Mouse (Mus musculus) forebrain, embryonic 12.5 days (tissue): ENCODE measurements around the gene Asb5. TPM values are rescaled to one million over a fixed set of nuclear protein-coding genes. Genes with fewer than 3 reads are reported as not detected.

ENCODE experiments used
- ATAC-seq: fragments of 200-750 bp; cut with Nextera tagmentation; 2 replicates; pipeline ENCODE4 v1.8.0; 2017; ENCODE audit warnings: moderate TSS enrichment; ENCODE audit not compliant: low FRiP score
- H3K27ac ChIP-seq: fragments of 300-500 bp; sonication (generic); 2 replicates; pipeline ENCODE4 v1.5.1; 2016; ENCODE audit warnings: mild to moderate bottlenecking
- H3K27me3 ChIP-seq: fragments of 300-500 bp; sonication (generic); 2 replicates; pipeline ENCODE4 v1.6.1; 2016; ENCODE audit warnings: mild to moderate bottlenecking
- H3K36me3 ChIP-seq: fragments of 300-500 bp; sonication (generic); replicated peaks from 2 replicates; pipeline ENCODE4 v1.6.1; 2016; ENCODE audit warnings: mild to moderate bottlenecking
- H3K4me1 ChIP-seq: fragments of 300-500 bp; sonication (generic); 2 replicates; pipeline ENCODE4 v1.6.1; 2016
- H3K4me2 ChIP-seq: fragments of 300-500 bp; sonication (generic); 2 replicates; pipeline ENCODE4 v1.6.1; 2016; ENCODE audit warnings: mild to moderate bottlenecking, moderate library complexity
- H3K4me3 ChIP-seq: fragments of 300-500 bp; sonication (generic); replicated peaks from 2 replicates; pipeline ENCODE4 v1.5.1; 2016; ENCODE audit warnings: mild to moderate bottlenecking
- H3K9ac ChIP-seq: fragments of 300-500 bp; sonication (generic); 2 replicates; pipeline ENCODE4 v1.6.1; 2016; ENCODE audit warnings: mild to moderate bottlenecking
- H3K9me3 ChIP-seq: fragments of 300-500 bp; sonication (generic); 2 replicates; pipeline ENCODE4 v1.6.1; 2016
- WGBS: fragments of 180-500 bp; shearing (Covaris S2); methylation state at CpG from one replicate; pipeline ENCODE4 v1.1.7; 2016; 5-methylcytosine and 5-hydroxymethylcytosine counted together
- polyA plus RNA-seq: library from polyadenylated mRNA; unstranded; fragments of >200 nt; fragmentation: Nextera tagmentation; extraction: Ambion mirVana; gene quantifications from 2 replicates; pipeline ENCODE4 v1.2.1, GENCODE M21; 2016

Asb5 gene
- polyA plus RNA-seq, 1 experiment from 2014 or later = 7.6 TPM

DNA sequence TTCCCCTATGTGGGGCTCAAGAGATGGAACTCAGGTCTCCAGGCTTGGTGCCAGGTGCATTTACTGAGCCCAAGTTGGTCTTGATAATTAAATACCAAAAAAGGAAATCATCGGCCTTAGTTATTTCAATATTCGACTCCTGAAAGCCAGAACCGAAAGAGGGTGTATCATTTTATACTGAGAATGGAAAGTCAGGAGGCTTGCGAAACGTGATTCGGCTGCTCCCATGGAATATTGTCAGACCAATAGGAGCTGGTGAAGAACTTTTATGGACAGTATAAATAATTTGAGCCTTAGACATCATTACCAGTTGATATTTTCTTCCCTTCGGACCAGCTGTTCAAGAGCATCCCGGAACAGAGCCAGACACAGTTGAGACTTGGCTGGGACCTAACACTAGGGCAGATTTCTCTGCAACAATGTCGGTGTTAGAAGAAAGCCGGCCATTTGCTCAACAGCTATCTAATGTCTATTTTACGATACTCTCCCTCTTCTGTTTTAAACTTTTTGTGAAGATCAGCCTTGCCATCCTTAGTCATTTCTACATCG is 20.7 kb downstream of the Asb5 start:
- Histone ChIP-seq H3K9me3 (no peaks in the 10 kb centered on the region), H3K4me2 (no peak overlapping the region), H3K4me3 (no peak overlapping the region), H3K36me3 (no peaks in the 10 kb centered on the region), H3K27ac (no peak overlapping the region), H3K9ac (no peak overlapping the region), H3K4me1 (no peaks in the 10 kb centered on the region), H3K27me3 (no peaks in the 10 kb centered on the region)
- WGBS = 93% methylated on average over 12 of the region's 12 CpGs
- ATAC-seq = no peak

DNA sequence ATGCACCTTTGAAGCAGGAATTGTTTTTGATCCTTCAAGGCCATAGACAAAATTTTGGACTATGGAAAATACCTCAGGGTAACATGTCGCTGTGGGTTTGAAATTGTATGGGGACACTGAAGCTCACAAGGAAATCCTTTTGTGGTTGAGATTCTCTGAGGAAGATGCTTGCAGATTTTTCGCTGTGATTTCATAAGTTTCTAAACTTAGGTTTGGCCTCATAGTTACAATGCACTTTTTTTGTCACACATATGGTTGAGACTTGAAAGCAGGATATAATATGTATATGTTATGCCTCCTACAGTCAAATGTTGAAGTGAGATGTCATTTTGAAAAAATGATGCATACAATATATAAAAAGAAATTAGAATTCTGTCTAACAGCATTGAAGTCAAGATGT is 25.5 kb downstream of the Asb5 start:
- no peak overlapping the region for H3K4me2 ChIP-seq
- H3K4me3 ChIP-seq = no peak overlapping the region
- no peaks in the 10 kb centered on the region for H3K4me1 ChIP-seq
- no peak overlapping the region for H3K9ac ChIP-seq
- no peaks in the 10 kb centered on the region for H3K27me3 ChIP-seq
- no peaks in the 10 kb centered on the region for H3K36me3 ChIP-seq
- whole genome bisulfite sequencing = 87% methylated on average over 2 of the region's 2 CpGs
- no peaks in the 10 kb centered on the region for H3K9me3 ChIP-seq
- ATAC-seq = no peak
- no peak overlapping the region for H3K27ac ChIP-seq

GRCm38 (mm10) chr8:54562137-54562536 is 32.8 kb downstream of the Asb5 start:
- H3K36me3 ChIP-seq = no peaks in the 10 kb centered on the region
- no peak overlapping the region for H3K9ac ChIP-seq
- no peak for ATAC-seq
- no peaks in the 10 kb centered on the region for H3K4me1 ChIP-seq
- H3K4me2 ChIP-seq = no peak overlapping the region
- H3K27ac ChIP-seq = no peak overlapping the region
- WGBS = 86% methylated on average over 4 of the region's 4 CpGs
- H3K9me3 ChIP-seq = no peaks in the 10 kb centered on the region
- H3K4me3 ChIP-seq = no peak overlapping the region
- H3K27me3 ChIP-seq = no peaks in the 10 kb centered on the region

DNA sequence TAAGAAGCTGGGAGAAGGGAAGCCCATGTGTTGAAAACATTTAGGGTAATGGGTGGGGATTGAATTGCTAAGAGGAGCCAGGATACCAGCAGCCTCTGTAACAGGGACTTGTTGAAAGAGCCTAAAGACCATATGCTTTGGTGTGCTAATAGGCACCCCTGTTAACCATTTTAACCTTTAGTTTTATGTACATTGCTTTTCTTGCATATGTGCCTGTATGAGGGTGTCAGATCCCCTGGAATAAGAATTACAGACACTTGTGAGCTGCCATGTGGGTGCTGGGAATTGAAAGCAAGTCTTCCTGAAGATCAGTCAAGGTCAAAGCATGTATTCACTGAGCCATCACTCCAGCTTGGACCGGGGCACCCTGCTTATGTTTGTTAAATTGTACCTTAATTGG is 35.8 kb downstream of the Asb5 start:
- Histone ChIP-seq H3K36me3 (no peaks in the 10 kb centered on the region), H3K27me3 (no peaks in the 10 kb centered on the region), H3K4me1 (no peaks in the 10 kb centered on the region), H3K9ac (no peak overlapping the region), H3K4me3 (no peak overlapping the region), H3K4me2 (no peak overlapping the region), H3K9me3 (no peaks in the 10 kb centered on the region), H3K27ac (no peak overlapping the region)
- 85% methylated on average over 1 of the region's 1 CpGs for WGBS
- no peak for ATAC-seq

DNA sequence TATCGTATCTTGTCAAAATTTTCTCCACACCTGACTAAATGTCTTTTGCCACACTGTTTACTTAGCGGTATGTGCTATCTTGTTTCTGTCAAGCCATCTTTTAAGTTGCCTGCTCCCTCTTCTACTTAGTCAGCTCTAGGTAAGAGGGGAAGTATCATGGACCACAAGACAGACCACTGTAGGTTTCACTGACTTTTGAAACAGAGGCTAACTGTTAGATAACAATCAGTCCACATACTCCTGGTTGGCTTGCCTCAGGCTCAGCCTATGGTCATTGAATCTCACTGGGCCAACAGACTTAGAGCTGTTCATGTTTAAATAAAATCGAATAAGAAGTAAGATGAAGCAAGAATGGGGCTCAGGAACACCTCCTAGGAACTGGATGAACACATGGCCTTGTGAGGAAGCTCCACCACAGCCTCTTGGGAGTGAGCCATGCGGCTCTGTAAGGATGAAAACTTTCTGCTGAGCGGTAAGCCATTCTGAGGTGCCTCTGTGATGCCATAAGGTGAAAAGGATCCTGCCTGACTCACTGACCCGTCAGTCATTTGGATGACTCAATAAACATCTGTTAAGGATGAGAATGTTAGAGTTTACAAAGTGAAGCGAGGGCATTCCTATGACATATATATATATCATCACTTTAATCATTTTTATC is 36.4 kb downstream of the Asb5 start:
- H3K4me2 ChIP-seq = no peak overlapping the region
- no peaks in the 10 kb centered on the region for H3K9me3 ChIP-seq
- 88% methylated on average over 7 of the region's 7 CpGs for WGBS
- no peaks in the 10 kb centered on the region for H3K27me3 ChIP-seq
- ATAC-seq = no peak
- H3K36me3 ChIP-seq = no peaks in the 10 kb centered on the region
- H3K9ac ChIP-seq = no peak overlapping the region
- no peaks in the 10 kb centered on the region for H3K4me1 ChIP-seq
- H3K4me3 ChIP-seq = no peak overlapping the region
- H3K27ac ChIP-seq = no peak overlapping the region

- H3K36me3 ChIP-seq = no peaks in the 10 kb centered on the region
- H3K4me3 ChIP-seq = no peak overlapping the region
- no peaks in the 10 kb centered on the region for H3K27me3 ChIP-seq
- 87% methylated on average over 2 of the region's 2 CpGs for WGBS
- H3K9ac ChIP-seq = no peak overlapping the region
- no peak overlapping the region for H3K4me2 ChIP-seq
- no peaks in the 10 kb centered on the region for H3K4me1 ChIP-seq
- H3K9me3 ChIP-seq = no peaks in the 10 kb centered on the region
- H3K27ac ChIP-seq = no peak overlapping the region
- ATAC-seq = no peak
Observed at GRCm38 (mm10) chr8:54567168-54567567, 37.8 kb downstream of the Asb5 start.

- Histone ChIP-seq H3K9me3 (no peaks in the 10 kb centered on the region), H3K9ac (no peak overlapping the region), H3K4me3 (no peak overlapping the region), H3K27ac (no peak overlapping the region), H3K27me3 (no peaks in the 10 kb centered on the region), H3K4me2 (no peak overlapping the region), H3K36me3 (no peaks in the 10 kb centered on the region), H3K4me1 (no peaks in the 10 kb centered on the region)
- no peak for ATAC-seq
- 76% methylated on average over 15 of the region's 15 CpGs for WGBS
Observed at GRCm38 (mm10) chr8:54570618-54571609, 41.5 kb downstream of the Asb5 start.

DNA sequence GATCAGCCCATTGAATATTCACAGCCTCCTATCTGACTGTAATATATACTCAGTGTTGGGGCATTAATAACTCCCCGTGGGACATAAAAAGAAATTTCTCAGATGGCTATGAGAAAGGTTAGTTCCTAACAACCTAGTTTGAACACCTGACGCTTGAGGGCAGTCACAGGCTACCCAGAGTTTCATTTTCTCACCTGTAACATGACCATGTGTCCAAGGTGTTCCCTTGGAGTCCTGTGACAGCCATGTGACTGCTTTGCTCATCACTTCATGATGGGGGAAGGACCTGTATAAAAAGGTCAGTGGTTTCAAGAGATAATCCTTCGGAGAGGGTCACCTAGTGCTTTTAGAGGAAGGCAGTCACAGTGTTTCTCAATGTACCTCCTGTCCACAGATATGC is 52.1 kb downstream of the Asb5 start:
- 80% methylated on average over 3 of the region's 3 CpGs for WGBS
- Histone ChIP-seq H3K9me3 (no peaks in the 10 kb centered on the region), H3K27me3 (no peaks in the 10 kb centered on the region), H3K36me3 (no peaks in the 10 kb centered on the region), H3K27ac (no peak overlapping the region), H3K9ac (no peak overlapping the region), H3K4me3 (no peak overlapping the region), H3K4me1 (no peaks in the 10 kb centered on the region), H3K4me2 (no peak overlapping the region)
- no peak for ATAC-seq

GRCm38 (mm10) chr8:54582886-54583285 is 53.5 kb downstream of the Asb5 start:
- no peaks in the 10 kb centered on the region for H3K4me1 ChIP-seq
- ATAC-seq = no peak
- no peaks in the 10 kb centered on the region for H3K36me3 ChIP-seq
- no peak overlapping the region for H3K4me2 ChIP-seq
- no peak overlapping the region for H3K9ac ChIP-seq
- no peaks in the 10 kb centered on the region for H3K9me3 ChIP-seq
- H3K27me3 ChIP-seq = no peaks in the 10 kb centered on the region
- no peak overlapping the region for H3K27ac ChIP-seq
- WGBS = 75% methylated on average over 1 of the region's 1 CpGs
- no peak overlapping the region for H3K4me3 ChIP-seq

DNA sequence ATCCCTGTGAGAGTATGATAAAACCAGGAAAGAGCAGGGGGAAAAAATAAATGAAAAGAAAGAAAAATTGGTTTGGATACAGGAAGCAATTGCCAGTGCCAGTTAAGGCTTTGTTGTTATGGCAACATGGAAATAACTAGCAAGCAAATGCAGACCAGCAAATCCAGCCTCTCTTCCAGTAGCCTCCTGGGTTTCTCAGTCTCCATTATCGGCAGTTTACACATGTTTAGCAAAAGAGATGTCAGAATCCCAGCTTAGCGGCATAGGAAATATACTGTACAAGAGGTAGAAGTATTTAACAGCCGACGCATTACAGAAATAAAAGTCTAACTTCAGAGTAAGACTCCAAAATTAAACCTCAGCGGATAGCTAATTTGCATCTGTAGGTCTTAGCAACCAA is 65.3 kb downstream of the Asb5 start:
- ATAC-seq = no peak

DNA sequence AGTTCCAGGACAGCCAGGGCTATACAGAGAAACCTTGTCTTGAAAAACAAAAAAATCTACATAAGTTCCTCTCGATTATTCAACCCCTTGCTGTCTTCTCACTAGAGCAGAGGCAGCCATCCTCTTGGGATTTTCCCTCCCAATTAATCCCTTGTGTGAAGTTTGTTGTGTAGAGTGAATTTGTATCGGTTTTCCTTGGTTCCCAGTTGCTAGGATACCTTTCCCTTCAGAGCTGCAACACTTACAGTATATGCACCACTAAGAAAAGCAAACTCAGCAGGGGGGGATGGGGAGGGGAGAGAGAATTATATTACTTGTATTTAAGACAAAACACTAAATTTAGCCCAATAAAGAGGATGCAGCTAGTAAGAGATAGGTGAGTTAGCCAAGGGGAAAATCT is 66.7 kb downstream of the Asb5 start:
- H3K27ac ChIP-seq = no peak overlapping the region
- no peak overlapping the region for H3K9ac ChIP-seq
- no peak for ATAC-seq
- H3K4me2 ChIP-seq = no peak overlapping the region
- no peaks in the 10 kb centered on the region for H3K36me3 ChIP-seq
- H3K9me3 ChIP-seq = no peaks in the 10 kb centered on the region
- H3K27me3 ChIP-seq = no peaks in the 10 kb centered on the region
- H3K4me3 ChIP-seq = no peak overlapping the region
- peaks cover 14% of the 10 kb centered on the region for H3K4me1 ChIP-seq
- 63% methylated on average over 2 of the region's 2 CpGs for WGBS

More for the DNA sequence above, 65.3 kb downstream of the Asb5 start:
- Histone ChIP-seq H3K4me1 (peaks cover 6% of the 10 kb centered on the region; the same call in 1 of the 2 replicates), H3K27me3 (no peaks in the 10 kb centered on the region), H3K9me3 (no peaks in the 10 kb centered on the region), H3K36me3 (no peaks in the 10 kb centered on the region), H3K4me2 (no peak overlapping the region), H3K9ac (no peak overlapping the region), H3K27ac (no peak overlapping the region), H3K4me3 (no peak overlapping the region)
- WGBS = 83% methylated on average over 5 of the region's 5 CpGs

DNA sequence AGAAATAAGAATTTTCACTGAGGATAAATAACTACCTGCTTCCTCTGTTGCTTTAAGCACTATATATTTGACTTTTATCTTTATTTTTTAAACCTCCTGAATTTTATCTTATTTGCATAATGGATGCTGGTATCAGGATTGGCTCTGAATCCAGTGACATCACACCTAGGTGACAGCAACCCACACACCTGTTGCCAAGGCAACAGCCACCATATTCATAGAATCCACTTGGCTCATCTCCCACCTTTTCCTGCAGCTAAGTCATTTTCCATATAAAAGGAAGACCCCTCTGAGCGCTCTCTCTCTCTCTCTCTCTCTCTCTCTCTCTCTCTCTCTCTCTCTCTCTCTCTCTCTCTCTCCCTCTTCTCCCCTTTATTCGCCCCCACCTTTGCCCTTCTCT is 67.6 kb downstream of the Asb5 start:
- peaks cover 14% of the 10 kb centered on the region for H3K4me1 ChIP-seq
- H3K4me3 ChIP-seq = no peak overlapping the region
- H3K4me2 ChIP-seq = no peak overlapping the region
- no peak overlapping the region for H3K9ac ChIP-seq
- no peaks in the 10 kb centered on the region for H3K27me3 ChIP-seq
- H3K36me3 ChIP-seq = no peaks in the 10 kb centered on the region
- H3K9me3 ChIP-seq = no peaks in the 10 kb centered on the region
- no peak overlapping the region for H3K27ac ChIP-seq
- WGBS = 87% methylated on average over 2 of the region's 2 CpGs
- ATAC-seq = no peak
